Mouse (Mus musculus): ENCODE measurements around the gene 4930452B06Rik.

The 4930452B06Rik gene

DNA sequence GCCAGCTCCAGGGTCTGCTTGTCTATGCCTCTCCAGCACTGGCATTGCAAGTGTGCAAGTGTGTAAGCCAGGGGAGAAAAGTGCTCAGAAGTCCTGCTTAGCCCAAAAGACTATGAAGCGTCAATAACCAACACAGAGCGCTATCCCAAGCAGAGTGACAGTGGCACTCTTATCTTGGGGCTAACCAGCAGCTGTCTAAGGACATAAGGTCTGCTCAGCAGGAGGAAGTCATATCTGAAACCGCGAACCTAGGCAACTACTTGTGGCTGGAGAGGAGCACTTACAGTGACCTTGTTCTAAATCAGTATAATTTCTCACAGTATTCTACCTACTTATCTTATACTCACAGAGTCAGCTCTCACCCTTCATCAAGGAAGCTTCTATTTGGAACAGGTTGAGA, 214.9 kb downstream of the 4930452B06Rik start:
- no peak for DNase-seq (ENCODE audit: low spot score)

DNA sequence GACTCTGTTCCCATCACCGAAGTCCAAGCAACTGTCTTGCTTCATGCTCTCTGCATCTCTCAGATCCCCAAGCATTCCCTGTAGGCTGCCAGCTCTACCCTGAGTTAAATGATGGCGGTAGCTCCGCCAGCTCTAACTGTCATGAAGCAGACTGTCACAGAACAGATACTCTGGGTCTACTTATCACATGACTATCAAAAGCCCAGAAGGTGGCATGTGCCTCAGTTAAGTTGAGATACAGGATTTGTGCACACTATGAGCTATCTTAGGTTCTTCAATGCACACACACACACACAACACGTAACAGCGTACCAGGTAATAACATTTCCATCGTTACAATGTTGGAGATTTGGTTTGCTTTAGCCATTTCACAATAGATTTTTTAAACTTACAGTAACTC, 215.7 kb downstream of the 4930452B06Rik start:
- DNase-seq (ENCODE audit: low spot score) = no peak

DNA sequence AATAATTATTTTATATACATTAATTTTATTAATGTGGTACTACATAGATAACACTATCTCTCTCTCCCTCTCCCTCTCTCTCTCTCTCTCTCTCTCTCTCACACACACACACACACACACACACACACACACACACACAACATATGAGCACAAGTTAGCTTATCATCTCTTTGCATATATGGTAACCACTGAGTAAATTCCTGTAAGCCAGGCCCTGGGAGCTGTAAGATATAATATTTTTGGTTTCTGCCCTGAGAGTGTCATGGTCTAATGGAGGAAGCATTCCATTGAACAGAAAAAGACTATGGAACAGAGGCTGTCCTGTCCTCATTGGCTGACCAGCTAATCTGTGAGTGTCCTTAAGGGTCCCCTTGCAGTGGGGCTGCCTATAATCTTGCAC, 216.7 kb downstream of the 4930452B06Rik start:
- no peak for DNase-seq (ENCODE audit: low spot score)

DNA sequence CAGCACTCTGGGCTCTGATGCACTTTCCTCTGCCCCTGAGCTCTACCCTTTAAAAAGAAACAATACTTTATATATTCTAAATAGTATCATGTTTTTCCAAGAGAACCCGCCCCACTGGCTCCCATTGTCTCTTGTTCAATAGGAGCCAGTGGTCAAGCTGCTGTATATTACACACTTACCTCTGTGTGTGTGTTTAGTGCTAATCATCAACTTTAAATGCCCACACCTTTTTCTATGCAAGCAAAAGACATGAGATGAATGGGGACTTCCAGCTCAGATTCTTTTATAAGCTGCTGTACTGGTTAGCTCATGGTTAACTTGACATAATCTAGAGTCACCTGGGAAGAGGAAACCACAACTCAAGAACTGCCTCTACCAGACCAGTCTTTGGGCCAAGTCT, 218.7 kb downstream of the 4930452B06Rik start:
- no peak for DNase-seq (ENCODE audit: low spot score)

DNA sequence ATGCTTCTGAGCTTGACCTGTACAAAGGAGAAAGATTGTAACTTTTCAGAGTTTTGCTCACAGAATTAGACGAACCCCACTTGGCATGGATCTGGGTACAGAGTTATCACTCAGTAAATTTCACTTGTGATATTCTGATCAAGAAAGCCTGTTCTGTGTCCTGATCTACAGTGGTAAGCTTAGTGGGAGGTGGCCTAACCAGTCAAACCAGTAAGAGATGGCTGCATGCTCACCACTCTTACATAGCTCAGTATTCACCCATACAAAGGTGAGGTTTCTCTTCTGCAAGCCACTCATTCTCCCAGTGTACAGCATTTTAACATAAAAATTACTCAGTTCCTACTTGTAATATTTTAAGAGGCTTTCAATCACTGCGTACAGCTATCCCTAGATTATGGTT, 221.7 kb downstream of the 4930452B06Rik start:
- no peak for DNase-seq (ENCODE audit: low spot score)

DNA sequence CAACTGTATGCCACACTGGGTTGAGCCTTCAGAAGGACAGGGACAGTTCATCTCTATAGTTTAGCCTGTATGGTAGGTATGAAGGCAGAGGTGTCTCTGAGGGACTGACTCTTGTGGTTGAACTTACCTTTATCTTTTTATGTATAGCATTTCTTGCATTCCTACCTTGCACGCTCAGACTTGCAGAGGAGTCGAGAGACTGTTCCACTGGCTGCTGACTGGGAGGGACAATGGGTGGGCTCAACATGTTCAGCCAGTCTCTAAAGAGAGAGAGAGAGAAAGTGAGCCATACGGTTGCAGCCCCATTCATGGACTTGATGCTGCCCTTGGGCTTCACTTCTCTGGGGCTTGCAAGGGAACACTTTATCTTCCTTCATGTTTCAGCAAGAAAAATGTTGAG, 223.3 kb downstream of the 4930452B06Rik start:
- no peak for DNase-seq (ENCODE audit: low spot score)

DNA sequence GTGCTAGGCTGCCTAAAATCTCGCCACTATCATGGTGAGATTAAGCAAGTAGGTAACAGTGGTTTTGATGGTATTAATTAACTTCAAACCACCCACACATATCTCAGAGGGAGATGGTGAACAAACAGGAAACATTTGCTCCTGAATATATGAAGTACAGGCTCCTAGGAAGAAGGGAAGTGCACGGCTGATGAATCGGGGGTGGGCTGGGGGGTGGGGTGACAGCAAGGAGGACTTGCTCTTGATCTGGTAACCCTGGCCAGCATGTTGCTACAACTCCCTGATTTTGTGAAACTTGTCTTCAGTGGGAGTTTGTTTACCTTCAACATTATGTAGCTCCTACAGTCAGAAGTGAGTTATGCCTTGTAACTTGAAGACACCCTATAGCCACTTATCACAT, 224.4 kb downstream of the 4930452B06Rik start:
- no peak for DNase-seq (ENCODE audit: low spot score)

DNA sequence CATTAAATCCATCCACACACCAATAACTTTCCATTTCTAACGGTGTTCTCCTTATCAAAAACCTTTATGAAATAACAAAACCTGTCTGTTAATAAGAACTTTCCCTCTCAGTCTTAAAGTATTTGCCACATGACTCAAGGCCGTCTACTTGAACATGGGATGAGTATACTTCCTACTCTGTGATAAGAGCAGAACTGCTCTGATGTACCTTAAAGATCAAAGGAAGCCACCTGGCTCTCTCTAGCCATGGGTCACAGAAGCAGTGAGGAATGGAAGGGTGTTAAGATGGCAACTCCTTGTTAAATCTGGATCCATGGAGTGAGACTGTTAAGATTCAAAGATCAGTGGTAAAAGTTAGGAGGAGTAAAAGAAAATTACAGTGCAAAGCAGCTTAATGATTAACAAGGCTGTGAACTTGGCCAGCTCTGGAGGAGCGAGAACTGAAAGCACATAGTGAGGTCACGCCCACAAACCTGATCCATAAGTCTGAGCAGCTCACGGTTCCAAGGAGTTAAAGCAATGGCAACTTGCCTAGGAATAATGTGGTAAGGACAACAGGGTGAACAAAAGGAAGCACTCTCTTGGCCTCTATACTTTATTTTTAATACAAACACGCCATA, 235.3 kb downstream of the 4930452B06Rik start:
- DNase-seq (ENCODE audit: low spot score) = no peak

DNA sequence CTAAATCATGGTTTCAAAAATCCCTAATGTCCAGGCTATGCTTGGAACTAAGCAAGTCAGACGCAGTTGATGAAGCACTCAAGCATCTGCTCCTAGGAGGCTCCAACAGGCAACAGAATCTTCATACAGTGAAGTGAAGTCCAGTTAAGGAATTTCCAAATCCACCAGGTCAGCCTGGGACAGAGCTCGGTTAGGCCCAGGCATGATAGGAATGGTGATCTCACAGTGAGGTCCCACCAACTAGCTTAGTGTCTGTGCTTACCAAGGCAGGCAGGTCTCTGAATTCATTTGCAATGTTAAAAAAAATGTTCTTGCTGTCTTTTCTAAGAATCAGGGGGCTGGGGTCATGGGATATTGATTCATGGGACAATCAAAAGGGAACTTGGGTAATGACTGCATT, 236.3 kb downstream of the 4930452B06Rik start:
- DNase-seq (ENCODE audit: low spot score) = no peak

DNA sequence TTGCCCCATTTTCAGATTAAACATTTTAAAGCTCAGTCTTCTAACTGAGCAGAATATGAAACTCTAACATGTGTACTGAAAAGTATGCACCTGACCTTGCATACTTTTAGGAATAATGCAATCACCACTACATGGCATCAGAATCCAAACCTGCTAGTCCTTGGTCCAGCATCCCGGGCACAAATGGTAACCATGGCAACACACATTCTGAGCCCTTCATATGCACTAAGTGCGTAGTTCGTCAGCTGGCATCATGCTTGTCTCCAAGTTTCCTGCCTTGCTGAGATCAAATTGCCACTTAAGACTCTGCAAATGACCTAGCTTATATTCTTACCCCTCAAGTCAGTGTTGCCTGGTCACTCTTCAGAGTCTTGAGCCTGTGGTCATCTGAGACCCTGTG, 243.2 kb downstream of the 4930452B06Rik start:
- no peak for DNase-seq (ENCODE audit: low spot score)

DNA sequence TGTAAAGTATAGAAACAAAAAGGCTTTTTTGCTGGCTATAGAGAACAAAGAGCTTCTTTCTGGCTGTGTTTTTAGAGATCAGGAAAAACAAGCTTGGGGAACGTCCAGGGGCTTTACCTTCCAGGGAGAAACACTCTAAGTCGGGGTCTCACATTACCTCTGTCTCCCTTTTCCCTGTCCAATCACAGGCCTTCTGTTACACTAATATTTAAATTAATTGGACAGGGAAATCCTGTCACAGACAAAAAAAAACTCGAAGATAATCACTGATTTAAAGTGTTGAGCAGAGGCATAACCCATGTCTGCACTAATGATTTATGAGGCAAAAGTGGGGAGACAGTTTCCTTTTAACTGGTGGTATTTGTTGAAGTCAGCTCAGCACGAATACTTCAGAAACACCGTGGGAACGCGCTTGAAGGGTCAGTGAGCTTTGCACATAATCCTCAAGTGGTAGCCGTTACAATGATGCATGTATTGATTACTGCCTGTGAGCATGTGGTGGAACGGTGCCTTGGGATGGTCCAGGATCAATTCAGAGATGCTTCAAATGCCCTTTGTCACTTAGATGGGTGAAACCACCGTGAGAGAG, 244.7 kb downstream of the 4930452B06Rik start:
- DNase-seq (ENCODE audit: low spot score) = no peak

DNA sequence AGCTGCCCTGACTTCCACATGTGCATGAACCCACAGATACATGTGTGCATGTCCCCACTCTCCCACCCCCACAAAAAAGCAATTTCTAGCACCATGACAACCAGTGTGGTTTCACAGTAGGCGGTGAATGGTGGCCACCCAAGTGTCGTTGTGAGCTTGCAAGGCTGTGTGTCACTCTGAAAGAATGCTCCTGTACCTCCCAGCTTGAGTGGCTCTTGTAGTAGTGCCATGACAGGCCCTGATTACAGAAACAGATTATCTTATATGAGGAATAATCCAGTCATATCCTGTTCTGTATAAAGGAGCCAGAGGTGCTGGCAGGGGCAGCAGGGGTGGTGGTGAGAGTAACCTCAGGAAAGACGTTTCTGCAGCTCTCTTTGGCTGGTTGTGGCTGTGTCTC, 247.4 kb downstream of the 4930452B06Rik start:
- no peak for DNase-seq (ENCODE audit: low spot score)

DNA sequence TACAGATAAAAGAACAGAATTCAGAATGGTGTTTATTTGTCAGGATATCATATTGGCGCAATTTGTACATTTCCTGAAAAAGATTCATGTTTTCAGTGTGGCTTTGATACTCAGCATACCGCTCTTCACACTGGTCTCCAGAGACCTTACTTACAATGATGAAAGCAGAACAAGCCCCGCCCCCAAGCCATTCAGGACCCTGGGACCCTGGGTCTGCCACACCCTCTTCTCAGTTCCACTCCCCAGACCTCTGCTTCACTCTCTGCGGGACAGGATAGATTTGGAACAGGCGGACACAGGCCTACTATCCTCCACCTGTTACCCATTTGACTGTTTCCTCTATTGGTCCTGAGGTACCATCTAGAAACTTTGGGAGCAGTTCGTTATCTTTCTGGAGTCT, 260.1 kb downstream of the 4930452B06Rik start:
- no peak for DNase-seq (ENCODE audit: low spot score)

DNA sequence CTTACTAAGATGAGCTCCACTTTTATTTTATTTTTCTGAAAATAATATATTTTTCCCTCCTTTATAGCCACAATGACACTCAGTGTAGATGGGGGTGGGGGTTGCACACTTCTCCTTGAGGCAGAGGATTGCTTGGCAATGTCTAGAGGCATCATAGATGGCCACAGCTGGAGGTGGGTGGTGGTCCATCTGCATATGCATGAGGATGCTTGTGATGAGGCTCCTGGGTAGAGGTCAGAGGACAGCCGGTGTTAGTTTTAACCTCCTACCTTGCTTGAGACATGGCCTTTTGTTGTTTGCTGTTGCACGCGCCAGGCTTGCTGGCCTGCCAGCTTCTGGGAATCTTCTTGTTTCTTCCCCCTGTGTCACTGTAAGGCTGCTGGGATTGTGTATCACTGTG, 262.7 kb downstream of the 4930452B06Rik start:
- DNase-seq (ENCODE audit: low spot score) = no peak

DNA sequence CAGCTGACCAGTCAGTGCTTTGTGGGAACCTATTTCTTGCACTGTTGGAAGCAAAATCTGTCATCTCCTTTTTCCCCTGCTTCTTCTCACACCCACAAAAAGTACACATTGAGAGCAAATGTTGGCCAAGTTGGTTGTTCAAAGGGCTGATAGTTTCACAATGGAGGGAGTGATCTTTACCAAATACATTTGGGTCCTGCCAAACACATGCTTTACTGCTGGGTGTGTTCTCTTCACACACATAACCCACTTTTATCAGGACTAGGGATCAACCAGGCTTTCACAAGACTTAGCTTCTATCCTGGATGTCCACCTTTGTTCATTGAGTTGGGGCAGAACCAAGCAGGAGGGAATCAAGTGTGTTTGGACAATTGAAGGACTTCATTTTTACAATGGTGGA, 267.5 kb downstream of the 4930452B06Rik start:
- DNase-seq (ENCODE audit: low spot score) = no peak

DNA sequence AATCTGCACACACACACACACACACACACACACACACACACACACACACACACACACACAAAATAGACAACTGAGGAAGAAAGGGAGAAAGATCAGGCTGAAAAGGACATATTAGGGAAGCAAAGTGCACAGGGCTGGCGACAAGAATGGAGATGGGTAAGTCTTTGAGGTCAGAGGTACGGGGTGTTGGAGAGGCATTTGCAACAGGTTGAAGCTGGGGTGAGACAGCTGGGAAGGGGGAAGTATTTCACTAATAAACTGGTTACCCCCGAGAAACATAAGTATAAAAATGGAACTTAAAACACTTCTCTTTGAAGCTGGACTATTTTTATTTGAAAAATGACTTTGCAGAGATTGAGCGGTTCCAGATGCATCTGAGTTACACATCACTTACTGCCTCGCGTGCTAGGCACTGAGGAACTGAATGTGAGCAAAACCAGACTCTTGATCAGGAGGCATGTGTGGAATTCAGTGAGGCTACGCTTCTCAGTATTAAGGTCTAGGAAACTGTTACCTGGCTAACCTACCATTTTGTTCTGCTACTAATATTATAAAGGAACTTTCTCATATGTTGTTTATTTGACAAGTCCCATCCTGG, 270.3 kb downstream of the 4930452B06Rik start:
- DNase-seq (ENCODE audit: low spot score) = no peak

DNA sequence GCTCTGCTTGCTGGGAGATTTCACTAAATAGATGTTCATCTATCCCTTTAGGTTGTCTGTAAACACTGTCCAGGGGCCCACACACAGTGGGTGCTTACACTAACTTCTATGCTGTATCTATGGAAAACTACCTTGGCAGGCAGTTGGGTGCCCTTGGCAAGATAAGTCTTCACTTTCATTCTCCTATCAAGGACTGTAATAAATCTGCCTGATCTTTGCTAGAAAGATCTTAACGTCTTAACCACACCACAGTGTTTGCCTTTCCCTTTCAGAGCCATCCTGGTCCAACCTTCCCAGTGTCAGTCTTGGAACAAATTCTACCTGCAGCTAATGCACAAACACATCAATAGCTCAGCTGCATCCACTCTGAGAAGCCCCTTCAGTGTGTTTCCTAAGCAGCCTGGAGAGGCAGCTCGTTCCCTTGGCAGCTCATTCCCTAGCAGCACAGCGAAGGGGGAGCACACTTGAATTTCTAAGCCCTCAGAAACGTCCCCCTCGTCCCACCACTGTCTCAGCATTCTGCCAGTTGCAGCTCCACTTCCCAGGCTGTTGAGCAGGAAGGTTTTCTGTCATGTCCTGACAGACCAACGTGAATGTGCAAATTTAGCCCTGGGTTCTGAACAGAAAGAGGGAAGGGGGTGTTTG, 273.7 kb downstream of the 4930452B06Rik start:
- no peak for DNase-seq (ENCODE audit: low spot score)
